Mouse (Mus musculus) B cell, adult 62 days (primary cell): ENCODE results near the gene Lgals12. TPM values are rescaled to one million over a fixed set of nuclear protein-coding genes. Genes with fewer than 3 reads are reported as not detected.

Source experiments
- total RNA-seq: library from RNA; stranded (reverse); gene quantifications from 4 replicates; pipeline ENCODE4 v1.2.4, GENCODE M21; 2023

Lgals12 gene
- total RNA-seq: not detected in 4 replicates

DNA sequence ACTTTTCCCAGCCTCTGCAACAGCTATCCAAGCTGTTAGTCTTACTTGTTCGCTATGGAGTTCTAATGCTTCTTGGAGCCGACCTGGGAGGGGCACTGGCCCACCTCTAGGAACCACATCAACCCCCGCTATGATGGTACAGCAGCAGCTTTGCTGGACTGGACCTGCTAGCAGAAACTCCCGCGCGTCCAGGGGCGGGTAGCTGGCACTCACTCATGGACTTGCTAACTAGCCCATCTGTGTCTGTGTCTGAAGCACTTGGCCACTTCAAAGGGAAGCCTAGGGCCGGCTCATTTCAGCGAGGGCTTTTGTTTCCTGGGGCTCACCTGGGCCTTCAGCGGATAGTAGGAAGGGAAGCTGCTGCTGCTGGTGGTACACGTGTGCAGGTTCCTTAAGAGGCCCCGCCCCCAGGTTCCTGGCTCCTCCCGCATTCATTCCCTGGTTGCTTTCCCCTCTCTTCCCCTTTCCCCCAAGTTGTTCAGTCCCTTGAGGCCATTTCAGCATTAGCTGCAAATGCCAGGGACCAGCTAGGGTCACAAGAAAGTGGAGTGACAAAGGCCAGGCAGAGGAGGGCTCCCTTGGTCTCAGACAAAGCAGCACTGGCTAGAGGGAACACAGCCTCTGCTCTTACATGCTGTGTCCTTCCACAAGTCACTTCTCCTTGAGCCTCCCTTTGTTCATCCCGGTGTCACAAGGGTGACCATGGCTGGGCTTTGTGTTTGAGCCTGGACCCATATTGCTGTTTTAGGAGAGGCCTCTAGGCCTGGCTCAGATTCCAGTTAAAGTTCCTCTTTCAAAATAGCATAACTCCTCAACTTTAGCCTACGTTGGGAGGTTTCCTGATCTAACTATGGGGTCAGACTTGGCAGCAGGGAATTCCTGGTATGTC is at the start of gene Lgals12:
Lgals12 (minus strand) TSS at position 393 of the 889 bp plus-strand sequence.

DNA sequence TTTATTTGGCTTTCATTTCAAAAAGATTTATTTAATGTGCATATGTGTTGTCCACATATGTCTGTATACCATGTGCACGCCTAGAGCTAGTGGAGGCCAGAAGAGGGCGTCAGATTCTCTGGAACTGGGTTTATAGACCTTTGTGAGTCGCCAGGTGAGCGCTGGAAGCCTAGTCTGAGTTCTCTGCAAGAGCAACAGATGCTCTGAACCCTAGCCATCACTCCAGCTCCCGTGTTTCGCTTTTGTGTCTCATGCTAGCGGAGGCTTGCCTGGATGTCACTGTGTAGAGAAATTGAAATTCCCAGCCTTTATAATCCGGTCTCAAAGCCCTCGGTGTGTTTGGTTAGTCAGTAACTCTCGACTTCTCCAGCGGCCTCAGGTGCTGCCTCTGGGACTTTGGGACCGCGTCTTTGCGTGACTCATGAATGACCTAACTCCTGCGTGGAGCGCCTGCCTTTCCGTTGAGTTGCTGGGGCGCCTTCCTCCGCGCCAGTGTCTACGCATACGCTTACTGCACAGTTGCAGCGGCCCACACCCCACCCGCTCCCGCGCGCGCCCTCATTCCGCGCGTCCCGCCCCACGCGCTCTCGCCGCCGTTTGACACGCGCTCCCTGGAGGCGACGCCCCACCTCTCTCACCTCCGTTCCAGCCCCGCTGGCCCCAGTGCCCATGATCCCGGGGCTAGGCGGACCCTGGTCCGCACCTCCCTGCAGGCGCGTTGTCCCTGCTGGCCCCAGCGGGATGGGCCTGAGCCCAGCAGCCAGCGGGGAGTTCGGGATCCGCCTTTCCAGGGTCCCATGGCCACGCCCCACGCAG is 5.2 kb upstream of the Lgals12 start, which contains the start of gene Hrasls5:
Hrasls5 (plus strand) TSS at position 600 of the 816 bp plus-strand sequence.

DNA sequence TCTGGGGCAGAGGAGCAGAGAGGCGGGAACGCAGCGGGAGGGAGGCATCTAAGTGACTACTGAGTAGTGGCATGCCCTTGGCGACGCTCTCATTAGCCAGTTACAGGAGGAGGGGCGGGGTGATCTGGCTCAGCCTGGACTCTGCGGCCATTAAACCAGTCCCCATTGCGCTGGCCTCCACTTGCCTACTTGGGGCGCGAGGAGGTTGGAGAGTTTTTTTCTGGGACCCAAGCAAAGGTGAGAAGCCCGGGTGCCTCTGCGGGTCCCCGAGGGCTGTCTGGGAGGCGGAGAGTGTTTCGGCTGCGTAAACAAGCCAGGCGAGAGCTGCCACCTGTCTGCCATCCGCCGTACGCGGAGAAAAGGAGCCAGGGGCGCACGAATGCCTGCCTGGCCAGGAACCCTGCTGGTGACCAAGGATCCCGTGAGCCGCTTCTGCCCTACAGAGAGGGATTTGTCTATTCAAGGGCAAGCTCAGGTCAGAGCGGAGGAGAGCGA is 49.6 kb downstream of the Lgals12 start, which contains the start of gene Pla2g16:
Pla2g16 (plus strand) TSS at position 132 of the 495 bp plus-strand sequence.

Other genes starting within 250 kb of the Lgals12 start
- 19.3 to 30.6 TPM (median 26.0 TPM) in 4 replicates for gene Spindoc, start 224.2 kb downstream of the Lgals12 start, total RNA-seq
- 6.4 to 13.0 TPM (median 8.4 TPM) in 4 replicates for gene 2700081O15Rik, start 189.6 kb downstream of the Lgals12 start, total RNA-seq
- gene Rtn3, start 123.9 kb downstream of the Lgals12 start, total RNA-seq: 50.9 to 53.2 TPM (median 52.4 TPM) in 4 replicates
- gene Atl3, start 113.2 kb downstream of the Lgals12 start, total RNA-seq: 61.3 to 63.9 TPM (median 63.4 TPM) in 4 replicates
- gene Pla2g16, start 49.7 kb downstream of the Lgals12 start, total RNA-seq: 11.8 to 15.7 TPM (median 13.9 TPM) in 4 replicates
- not detected in 4 replicates for gene Hrasls5, start 5.3 kb upstream of the Lgals12 start, total RNA-seq
- not detected in 4 replicates for gene Slc22a19, start 104.1 kb upstream of the Lgals12 start, total RNA-seq
- gene Slc22a26, start 195.5 kb upstream of the Lgals12 start, total RNA-seq: not detected in 4 replicates